Mouse (Mus musculus) telencephalon, adult 2 months (tissue): ENCODE measurements around the gene Bsn.

Experiments
- DNase-seq: peaks from one replicate; pipeline ENCODE4 v3.0.0-alpha.2; 2011; ENCODE audit warnings: low read depth, low spot score

The Bsn gene

GRCm38 (mm10) chr9:108054331-108055040 is 135.7 kb downstream of the Bsn start:
- no peak for DNase-seq

DNA sequence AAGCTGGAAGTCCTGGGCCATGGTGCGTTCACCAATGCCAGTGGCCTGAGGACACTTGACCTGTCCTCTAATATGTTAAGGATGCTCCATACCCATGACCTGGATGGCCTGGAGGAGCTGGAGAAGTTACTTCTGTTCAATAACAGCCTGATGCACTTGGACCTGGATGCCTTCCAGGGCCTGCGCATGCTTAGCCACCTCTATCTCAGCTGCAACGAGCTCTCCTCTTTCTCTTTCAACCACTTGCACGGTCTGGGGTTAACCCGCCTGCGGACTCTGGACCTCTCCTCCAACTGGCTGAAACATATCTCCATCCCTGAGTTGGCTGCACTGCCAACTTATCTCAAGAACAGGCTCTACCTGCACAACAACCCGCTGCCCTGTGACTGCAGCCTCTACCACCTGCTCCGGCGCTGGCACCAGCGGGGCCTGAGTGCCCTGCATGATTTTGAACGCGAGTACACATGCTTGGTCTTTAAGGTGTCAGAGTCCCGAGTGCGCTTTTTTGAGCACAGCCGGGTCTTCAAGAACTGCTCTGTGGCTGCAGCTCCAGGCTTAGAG is 136.4 kb downstream of the Bsn start:
- DNase-seq = no peak

- DNase-seq = peak; percentile 96
Observed at GRCm38 (mm10) chr9:108052885-108053664, 137.1 kb downstream of the Bsn start, which contains the start of gene Amigo3. Gene Amigo3, plus strand, starts transcription at chr9:108053159.

GRCm38 (mm10) chr9:108052411-108052810 is 137.8 kb downstream of the Bsn start:
- DNase-seq = no peak

GRCm38 (mm10) chr9:108051931-108052220 is 138.3 kb downstream of the Bsn start:
- DNase-seq = no peak

GRCm38 (mm10) chr9:108051184-108051930 is 138.8 kb downstream of the Bsn start:
- no peak for DNase-seq

DNA sequence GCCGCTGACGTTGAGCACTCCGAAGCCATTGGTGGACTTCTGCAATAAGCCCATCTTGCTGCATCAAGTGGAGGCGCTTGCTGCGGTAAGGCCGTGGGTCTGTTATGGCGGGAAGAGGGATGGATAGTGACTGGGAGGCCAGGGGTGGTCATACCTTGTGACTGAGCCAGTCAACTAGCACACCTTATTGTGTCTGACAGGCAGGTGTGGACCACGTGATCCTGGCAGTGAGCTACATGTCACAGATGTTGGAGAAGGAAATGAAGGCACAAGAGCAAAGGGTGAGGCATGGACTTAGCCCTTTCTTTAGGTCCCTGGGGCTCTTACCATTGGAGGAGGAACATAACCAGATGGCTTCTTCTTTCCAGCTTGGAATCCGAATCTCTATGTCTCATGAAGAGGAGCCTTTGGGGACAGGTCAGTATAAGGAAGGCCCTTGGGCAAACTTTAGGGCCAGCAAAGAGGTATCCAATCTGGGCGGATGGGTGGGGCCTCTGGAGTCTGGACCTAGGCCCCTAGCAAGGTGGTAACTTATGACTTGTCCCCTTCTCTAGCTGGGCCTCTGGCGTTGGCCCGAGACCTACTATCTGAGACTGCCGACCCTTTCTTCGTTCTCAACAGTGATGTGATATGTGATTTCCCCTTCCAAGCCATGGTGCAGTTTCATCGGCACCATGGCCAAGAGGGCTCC is 140.5 kb downstream of the Bsn start:
- no peak for DNase-seq

GRCm38 (mm10) chr9:108049016-108049455 is 141.1 kb downstream of the Bsn start, which contains the start of gene Gmppb:
Gene Gmppb, plus strand, starts transcription at chr9:108049242.
- peak; percentile 97 for DNase-seq

DNA sequence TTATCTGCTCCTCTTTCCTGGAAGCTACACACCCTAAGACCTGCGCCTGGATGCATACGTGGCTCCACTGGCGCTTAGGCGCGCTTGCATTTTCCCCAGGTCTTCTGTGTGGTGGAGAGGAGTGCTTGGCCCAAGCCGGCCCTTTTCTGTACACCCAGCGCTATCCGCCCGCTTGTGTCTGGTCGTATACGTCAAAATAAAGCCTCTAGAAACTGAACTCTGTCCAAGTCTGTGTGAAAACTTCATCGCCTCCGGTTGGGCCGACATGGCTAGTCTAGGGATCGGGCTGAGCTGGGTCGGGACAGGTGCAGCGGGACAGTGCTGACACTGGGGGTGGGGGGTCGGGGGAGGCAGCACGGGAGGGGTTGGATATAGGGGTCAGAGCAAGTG is 141.6 kb downstream of the Bsn start:
- no peak for DNase-seq

- no peak for DNase-seq
Observed at GRCm38 (mm10) chr9:108047601-108048565, 142.3 kb downstream of the Bsn start.

- no peak for DNase-seq
Observed at GRCm38 (mm10) chr9:108046582-108046981, 143.6 kb downstream of the Bsn start.
